Mouse (Mus musculus) heart, embryonic 14.5 days (tissue): ENCODE data around the gene Hdac9. TPM values are rescaled to one million over a fixed set of nuclear protein-coding genes. Genes with fewer than 3 reads are reported as not detected.

Source experiments
- ATAC-seq: fragments of 200-750 bp; cut with Nextera tagmentation; 2 replicates; pipeline ENCODE4 v1.8.0; 2017; ENCODE audit warnings: low read depth, moderate TSS enrichment; ENCODE audit not compliant: insufficient number of reproducible peaks, insufficient read depth, low FRiP score
- H3K27ac ChIP-seq, 2 experiments: fragments of 200-500 bp in 1 of 2; fragments of 300-500 bp in 1 of 2; sonication (generic) in 1 of 2; replicated peaks in 1 of 2; 2 replicates each; pipeline ENCODE4 v1.5.1; 2012 to 2014; ENCODE audit warnings: low read depth in 2 of 2, low read length in 2 of 2, control low read depth in 1 of 2, mild to moderate bottlenecking in 1 of 2, mixed read lengths in 1 of 2; ENCODE audit not compliant: control insufficient read depth in 1 of 2, insufficient read depth in 1 of 2
- H3K27me3 ChIP-seq: fragments of 300-500 bp; sonication (generic); 2 replicates; pipeline ENCODE4 v1.6.1; 2014; ENCODE audit warnings: mild to moderate bottlenecking, low read length, control low read depth; ENCODE audit not compliant: control insufficient read depth, insufficient read depth
- H3K36me3 ChIP-seq: fragments of 300-500 bp; sonication (generic); 2 replicates; pipeline ENCODE4 v1.6.1; 2014; ENCODE audit warnings: mild to moderate bottlenecking, control low read depth, low read length, mixed read lengths; ENCODE audit not compliant: control insufficient read depth, insufficient read depth
- H3K4me1 ChIP-seq, 2 experiments: fragments of 200-500 bp in 1 of 2; fragments of 300-500 bp in 1 of 2; sonication (generic) in 1 of 2; 2 replicates each; pipeline ENCODE4 v1.6.1; 2012 to 2014; ENCODE audit warnings: low read length in 2 of 2, control low read depth in 1 of 2, mixed read lengths in 1 of 2; ENCODE audit not compliant: control insufficient read depth in 2 of 2, insufficient read depth in 2 of 2
- H3K4me2 ChIP-seq: fragments of 300-500 bp; sonication (generic); 2 replicates; pipeline ENCODE4 v1.6.1; 2014; ENCODE audit warnings: mild to moderate bottlenecking, low read length
- H3K4me3 ChIP-seq, 2 experiments: fragments of 200-500 bp in 1 of 2; fragments of 300-500 bp in 1 of 2; sonication (generic) in 1 of 2; 2 replicates each; pipeline ENCODE4 v1.5.1; 2012 to 2014; ENCODE audit warnings: low read length in 2 of 2, mild to moderate bottlenecking in 2 of 2, control low read depth in 1 of 2, low read depth in 1 of 2, moderate library complexity in 1 of 2; ENCODE audit not compliant: control insufficient read depth in 1 of 2, insufficient read depth in 1 of 2
- H3K9ac ChIP-seq: fragments of 300-500 bp; sonication (generic); 2 replicates; pipeline ENCODE4 v1.6.1; 2014; ENCODE audit warnings: mild to moderate bottlenecking, low read length
- H3K9me3 ChIP-seq: fragments of 300-500 bp; sonication (generic); 2 replicates; pipeline ENCODE4 v1.6.1; 2016; ENCODE audit warnings: low read length, control low read depth; ENCODE audit not compliant: control insufficient read depth
- WGBS: fragments of 180-500 bp; shearing (Covaris S2); extraction: QIAGEN DNeasy Blood & Tissue Kit; methylation state at CpG from one replicate; pipeline ENCODE4 v1.1.7; 2014; 5-methylcytosine and 5-hydroxymethylcytosine counted together
- polyA plus RNA-seq: library from polyadenylated mRNA; unstranded; fragments of >200 nt; fragmentation: Nextera tagmentation; extraction: Ambion mirVana; gene quantifications from 2 replicates; pipeline ENCODE4 v1.2.1, GENCODE M21; 2014

The Hdac9 gene
- polyA plus RNA-seq, 1 experiment from 2014 or later = 33.9 TPM

DNA sequence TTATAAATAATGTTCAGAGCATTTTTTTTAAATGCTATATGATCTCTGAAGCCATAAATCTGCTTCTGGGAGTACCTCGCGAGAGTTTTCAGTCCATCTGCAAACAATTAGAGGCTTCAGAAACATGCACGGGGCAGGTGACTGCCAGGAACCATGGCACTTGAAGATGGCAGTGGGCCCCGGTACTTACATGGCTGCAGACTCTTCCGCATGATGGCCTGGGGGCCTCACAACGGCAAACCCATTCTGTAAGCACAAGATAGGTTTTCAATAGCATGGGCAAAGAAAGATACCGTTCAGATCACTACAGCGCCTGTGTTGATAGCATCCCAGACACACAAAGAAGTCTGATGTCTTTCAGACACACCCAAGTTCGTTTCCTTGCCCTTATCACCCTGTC lies 695.9 kb downstream of the Hdac9 start:
- no peak overlapping the region for H3K9ac ChIP-seq
- 72% methylated on average over 9 of the region's 9 CpGs for WGBS
- no peaks in the 10 kb centered on the region for H3K27me3 ChIP-seq
- H3K9me3 ChIP-seq = no peaks in the 10 kb centered on the region
- no peak overlapping the region for H3K4me2 ChIP-seq
- H3K4me1 ChIP-seq = no peaks in the 10 kb centered on the region; a peak in 1 of 4 replicates
- ATAC-seq = no peak
- no peaks in the 10 kb centered on the region for H3K36me3 ChIP-seq
- no peak overlapping the region for H3K27ac ChIP-seq
- H3K4me3 ChIP-seq = no peak overlapping the region

DNA sequence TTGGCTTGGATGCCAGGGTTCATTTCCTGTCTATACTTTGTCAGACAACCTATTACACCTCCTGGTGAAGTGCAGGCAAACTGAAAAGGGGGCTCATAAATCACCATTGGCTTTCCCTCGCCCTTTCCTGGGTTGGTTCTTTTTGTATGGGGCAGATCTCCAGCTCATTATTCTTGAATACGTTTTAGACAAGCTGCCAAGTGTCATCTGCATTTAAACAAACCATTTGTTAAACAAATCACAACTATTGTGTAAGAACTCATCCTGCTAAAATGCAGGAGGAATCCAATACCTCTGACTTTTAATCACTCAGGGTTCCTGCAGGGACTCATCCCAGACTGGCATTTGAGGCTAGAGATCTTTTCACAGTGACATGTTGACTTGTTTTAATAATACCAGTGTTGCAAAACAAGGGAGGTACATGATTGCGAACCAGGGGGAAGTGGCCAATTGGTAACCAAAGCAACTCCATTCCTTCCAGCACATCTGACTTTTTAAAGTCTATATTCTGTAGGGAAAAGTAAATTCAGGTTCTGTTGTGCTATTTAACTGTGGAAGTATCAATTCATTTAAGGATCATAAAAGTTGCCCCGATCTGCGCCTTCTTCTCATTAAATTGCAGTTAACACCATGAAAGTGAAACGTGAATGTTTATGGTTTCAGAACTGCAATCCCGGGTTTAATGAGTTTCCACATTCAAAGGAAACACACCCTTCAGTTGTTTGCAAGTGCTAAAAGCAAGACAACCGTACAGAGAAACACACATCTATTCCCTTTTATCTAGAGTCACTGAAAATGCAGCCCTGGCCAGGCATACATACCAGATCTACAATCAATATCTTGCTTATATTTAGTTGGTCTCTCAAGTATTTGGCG lies 696.6 kb downstream of the Hdac9 start:
- Histone ChIP-seq H3K27ac (no peak overlapping the region), H3K4me1 (no peaks in the 10 kb centered on the region; a peak in 1 of 4 replicates), H3K9ac (no peak overlapping the region), H3K27me3 (no peaks in the 10 kb centered on the region), H3K9me3 (no peaks in the 10 kb centered on the region), H3K36me3 (no peaks in the 10 kb centered on the region), H3K4me3 (no peak overlapping the region), H3K4me2 (no peak overlapping the region)
- 73% methylated on average over 9 of the region's 9 CpGs for WGBS
- ATAC-seq = no peak

DNA sequence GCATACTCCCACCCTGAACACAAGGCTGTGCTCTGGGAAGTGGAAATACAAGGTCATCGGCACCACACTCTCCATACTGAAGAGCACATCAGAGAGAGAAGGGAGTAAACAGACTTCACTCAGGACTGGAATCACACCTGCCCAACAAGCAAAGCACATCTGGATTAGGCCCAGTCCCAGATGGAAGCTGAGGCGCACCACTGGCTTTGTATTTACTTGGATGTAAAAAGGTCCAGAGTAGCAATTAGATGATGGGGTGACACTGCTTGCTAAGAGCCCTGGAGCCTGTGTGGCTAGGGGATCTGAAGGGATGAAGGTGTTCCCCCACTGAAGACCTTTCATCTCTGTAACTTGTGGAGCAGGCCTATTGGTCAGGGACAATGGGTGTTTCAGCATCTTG lies 698.3 kb downstream of the Hdac9 start:
- no peak overlapping the region for H3K27ac ChIP-seq
- H3K9ac ChIP-seq = no peak overlapping the region
- no peak for ATAC-seq
- H3K36me3 ChIP-seq = no peaks in the 10 kb centered on the region
- no peaks in the 10 kb centered on the region for H3K9me3 ChIP-seq
- no peaks in the 10 kb centered on the region for H3K27me3 ChIP-seq
- H3K4me1 ChIP-seq = no peaks in the 10 kb centered on the region
- no peak overlapping the region for H3K4me3 ChIP-seq
- no peak overlapping the region for H3K4me2 ChIP-seq
- WGBS = 95% methylated on average over 2 of the region's 2 CpGs

DNA sequence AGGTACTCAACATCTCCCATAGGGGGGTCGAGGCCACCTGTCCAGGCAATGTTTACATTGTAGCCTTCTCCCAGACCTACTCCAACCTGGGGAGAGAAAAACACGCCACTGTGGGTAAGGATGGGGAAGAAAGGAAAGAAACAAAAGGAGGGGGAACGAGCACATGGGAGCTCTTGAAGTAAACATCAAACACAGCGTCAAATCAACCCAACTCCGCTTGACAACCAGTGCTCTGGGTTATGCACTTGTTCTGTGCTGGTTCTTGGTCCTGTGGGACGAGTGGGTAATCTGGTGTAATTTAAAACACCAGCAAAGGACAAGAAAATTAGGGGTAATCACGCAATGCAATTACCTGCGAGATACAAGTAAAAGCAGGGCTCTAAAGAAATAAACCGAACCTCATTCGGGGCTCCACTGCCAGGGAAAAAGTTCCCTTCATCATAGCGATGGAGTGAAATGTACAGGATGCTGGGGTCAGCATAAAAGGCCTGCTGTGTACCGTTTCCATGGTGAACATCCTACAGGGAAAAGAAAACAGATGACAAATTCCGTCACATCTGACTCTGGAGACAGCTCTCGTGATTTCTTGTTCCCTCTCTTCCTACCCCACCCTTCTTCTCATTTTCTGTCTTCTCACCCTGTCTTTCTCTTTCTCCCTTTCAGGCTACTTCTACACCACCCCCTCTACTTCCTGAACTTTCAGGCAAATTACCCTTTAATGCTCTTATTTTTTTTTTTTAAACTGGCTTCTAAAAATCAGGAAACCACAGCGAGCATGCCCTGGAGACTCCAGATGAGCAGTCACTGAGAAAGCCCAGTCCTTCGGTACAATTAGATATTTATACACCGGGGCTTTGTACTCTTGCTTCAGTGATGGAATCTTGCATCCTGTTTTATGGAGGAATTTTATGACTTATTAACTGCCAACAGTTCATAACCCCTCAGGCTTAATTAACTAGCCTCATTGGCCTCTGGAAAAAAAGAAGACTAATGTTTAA lies 701.6 kb downstream of the Hdac9 start:
- H3K27ac ChIP-seq = no peak overlapping the region
- H3K36me3 ChIP-seq = no peaks in the 10 kb centered on the region
- no peak for ATAC-seq
- H3K9me3 ChIP-seq = no peaks in the 10 kb centered on the region
- no peak overlapping the region for H3K4me2 ChIP-seq
- H3K27me3 ChIP-seq = no peaks in the 10 kb centered on the region
- no peaks in the 10 kb centered on the region for H3K4me1 ChIP-seq
- no peak overlapping the region for H3K9ac ChIP-seq
- no peak overlapping the region for H3K4me3 ChIP-seq
- WGBS = 67% methylated on average over 17 of the region's 17 CpGs

DNA sequence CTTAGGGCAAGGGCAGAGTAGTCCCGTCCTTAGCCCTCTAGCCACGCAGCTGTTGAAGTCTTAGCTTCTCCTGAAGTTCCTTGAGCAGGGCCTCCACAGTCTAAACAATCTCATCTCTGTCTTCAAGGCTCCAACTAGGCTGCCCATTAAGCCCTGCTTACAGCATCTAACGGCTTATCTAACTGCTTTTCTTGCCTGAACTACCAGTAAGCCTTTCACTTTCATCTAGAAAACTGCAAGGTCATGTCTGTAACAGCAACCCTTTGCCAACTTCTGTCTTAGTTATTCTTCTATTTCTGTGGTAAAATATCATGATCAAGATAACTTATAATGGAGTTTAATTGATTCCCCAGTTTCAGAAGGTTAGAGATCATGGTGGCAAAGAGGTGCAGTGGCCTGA lies 704.7 kb downstream of the Hdac9 start:
- no peak for ATAC-seq
- Histone ChIP-seq H3K27ac (no peak overlapping the region), H3K36me3 (no peaks in the 10 kb centered on the region), H3K9me3 (no peaks in the 10 kb centered on the region), H3K27me3 (no peaks in the 10 kb centered on the region), H3K4me2 (no peak overlapping the region), H3K4me3 (no peak overlapping the region), H3K4me1 (no peaks in the 10 kb centered on the region), H3K9ac (no peak overlapping the region)
- 71% methylated on average over 3 of the region's 3 CpGs for WGBS

DNA sequence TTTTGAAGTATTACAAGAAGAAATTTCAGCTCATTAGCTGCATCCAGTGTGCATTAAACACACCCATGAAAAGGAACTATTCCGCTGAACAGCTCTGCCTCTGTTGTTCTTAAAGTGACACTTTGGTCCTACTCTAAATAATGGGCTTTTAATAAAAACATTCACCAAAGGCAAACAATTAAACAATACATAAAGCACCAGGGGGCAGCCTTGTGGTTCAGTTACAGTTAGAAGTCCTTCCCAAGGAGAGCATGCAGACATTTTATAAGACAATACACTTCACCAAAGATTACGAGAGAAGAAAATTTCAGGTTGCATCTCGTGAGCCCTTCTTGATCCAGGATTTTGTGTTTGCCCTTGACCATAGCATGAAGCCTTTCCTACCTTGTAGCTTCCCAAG lies 715.4 kb downstream of the Hdac9 start:
- Histone ChIP-seq H3K9ac (no peak overlapping the region), H3K4me1 (no peaks in the 10 kb centered on the region), H3K27me3 (no peaks in the 10 kb centered on the region), H3K9me3 (no peaks in the 10 kb centered on the region), H3K27ac (no peak overlapping the region), H3K4me2 (no peak overlapping the region), H3K36me3 (no peaks in the 10 kb centered on the region), H3K4me3 (no peak overlapping the region)
- WGBS = 81% methylated on average over 3 of the region's 3 CpGs
- ATAC-seq = no peak

DNA sequence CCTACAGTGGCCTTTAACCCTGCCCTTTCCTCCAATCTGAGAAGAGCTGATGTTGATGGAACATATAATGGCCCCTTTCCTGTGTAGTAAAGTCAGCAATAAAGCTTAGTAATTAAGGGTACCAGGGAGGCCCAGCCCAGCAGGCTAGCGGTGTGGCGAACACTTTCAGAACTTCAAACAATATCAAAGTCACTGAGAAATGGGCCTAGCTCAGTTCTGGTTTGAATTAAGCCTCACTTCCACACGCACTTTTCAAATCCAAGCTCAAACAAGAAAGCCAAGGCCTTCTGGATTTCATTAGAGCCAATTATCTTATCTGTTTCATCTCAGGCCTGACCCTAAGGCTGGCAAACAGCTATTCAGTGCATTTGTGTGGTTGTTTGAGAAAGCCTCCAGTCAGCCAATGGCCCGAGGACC lies 716.9 kb downstream of the Hdac9 start:
- H3K27ac ChIP-seq = no peak overlapping the region
- no peaks in the 10 kb centered on the region for H3K27me3 ChIP-seq
- H3K4me3 ChIP-seq = no peak overlapping the region
- WGBS = 62% methylated on average over 4 of the region's 4 CpGs
- H3K4me2 ChIP-seq = no peak overlapping the region
- no peaks in the 10 kb centered on the region for H3K9me3 ChIP-seq
- H3K36me3 ChIP-seq = no peaks in the 10 kb centered on the region
- H3K4me1 ChIP-seq = no peaks in the 10 kb centered on the region
- H3K9ac ChIP-seq = no peak overlapping the region
- ATAC-seq = no peak
